Mouse (Mus musculus) erythroblast, adult 5-6 weeks (primary cell): Measurements from ENCODE around the gene Myom1. TPM values are rescaled to one million over a fixed set of nuclear protein-coding genes. Genes with fewer than 3 reads are reported as not detected.

Experiments
- ATAC-seq: replicated peaks from 2 replicates; pipeline ENCODE4 v1.8.0; 2016; ENCODE audit warnings: moderate number of reproducible peaks, mild to moderate bottlenecking, moderate TSS enrichment, inconsistent platforms; ENCODE audit not compliant: poor library complexity, low FRiP score, severe bottlenecking
- total RNA-seq, 2 experiments: library from RNA; stranded (forward) in 1 of 2; stranded (reverse) in 1 of 2; fragments of 150-400 nt in 1 of 2; fragments of 200-764, 138-1000 nt in 1 of 2; gene quantifications; 2 replicates each; pipeline versions ENCODE4 v1.2.3 to v1.2.4; 2015 to 2017; ENCODE audit warnings: low replicate concordance in 2 of 2

The Myom1 gene
- total RNA-seq, 2 experiments from 2014 or later = 0.34 TPM; not detected in 1

DNA sequence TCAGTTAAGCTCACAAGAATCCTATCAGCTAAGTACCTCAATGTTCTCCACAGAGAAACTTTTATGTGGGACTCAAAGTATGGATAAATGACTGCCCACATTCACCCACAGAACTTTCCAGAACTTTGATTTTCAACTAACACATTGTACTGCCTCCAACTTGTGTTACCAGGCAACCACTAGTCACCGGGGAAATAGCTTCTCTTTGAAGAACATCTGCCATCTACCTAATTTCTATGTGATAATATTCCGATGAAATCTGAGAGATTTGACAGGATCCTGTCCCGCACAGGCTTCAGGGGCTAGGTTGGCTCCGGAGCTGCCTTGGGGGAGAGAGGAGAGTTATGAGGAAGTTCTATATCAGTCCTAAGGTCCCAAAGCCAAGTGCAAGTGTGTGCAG lies 44.4 kb downstream of the Myom1 start:
- ATAC-seq = no peak

DNA sequence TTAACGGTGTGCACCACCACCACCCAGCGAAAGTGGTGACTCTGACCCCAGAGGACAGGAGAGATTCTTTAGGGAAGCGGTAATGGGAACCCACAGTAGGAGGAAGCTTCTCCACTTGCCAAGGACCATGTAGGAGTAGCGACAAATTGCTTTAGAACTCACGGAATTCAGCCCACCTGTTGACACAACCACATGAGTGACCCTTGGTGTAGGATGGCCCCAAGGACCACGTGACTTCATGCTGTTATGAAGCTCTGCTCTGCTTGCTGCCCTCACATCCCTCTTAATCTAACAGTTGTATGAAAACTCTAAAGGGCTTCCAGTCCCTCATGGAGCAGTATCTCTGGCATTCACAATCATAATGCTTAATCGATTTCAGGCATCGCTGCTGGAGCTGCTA lies 46.9 kb downstream of the Myom1 start:
- no peak for ATAC-seq

DNA sequence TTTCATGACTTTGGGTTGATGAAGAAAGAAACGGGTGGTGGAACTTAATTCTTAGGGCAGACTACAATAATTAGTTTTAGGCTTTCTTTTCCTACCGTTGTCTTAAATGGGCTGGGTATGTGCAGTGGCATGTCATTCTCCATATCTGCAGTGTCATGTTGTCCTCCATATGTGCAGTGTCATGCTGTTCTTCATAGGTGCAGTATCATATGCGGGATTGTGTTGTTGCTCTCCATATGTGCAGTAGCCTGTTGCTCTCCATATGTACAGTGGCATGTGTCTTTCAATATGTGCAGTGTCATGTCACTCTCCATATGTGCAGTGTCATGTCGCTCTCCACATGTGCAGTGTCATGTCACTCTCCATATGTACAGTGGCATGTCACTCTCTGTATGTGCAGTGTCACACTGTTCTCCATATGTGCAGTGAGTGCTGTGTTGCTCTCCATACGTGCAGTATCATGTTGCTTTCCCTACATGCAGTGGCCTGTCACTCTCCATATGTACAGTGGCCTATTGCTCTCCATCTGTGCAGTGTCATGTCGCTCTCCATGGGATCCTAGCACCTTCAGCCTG lies 50.8 kb downstream of the Myom1 start:
- ATAC-seq = peak; percentile 82

DNA sequence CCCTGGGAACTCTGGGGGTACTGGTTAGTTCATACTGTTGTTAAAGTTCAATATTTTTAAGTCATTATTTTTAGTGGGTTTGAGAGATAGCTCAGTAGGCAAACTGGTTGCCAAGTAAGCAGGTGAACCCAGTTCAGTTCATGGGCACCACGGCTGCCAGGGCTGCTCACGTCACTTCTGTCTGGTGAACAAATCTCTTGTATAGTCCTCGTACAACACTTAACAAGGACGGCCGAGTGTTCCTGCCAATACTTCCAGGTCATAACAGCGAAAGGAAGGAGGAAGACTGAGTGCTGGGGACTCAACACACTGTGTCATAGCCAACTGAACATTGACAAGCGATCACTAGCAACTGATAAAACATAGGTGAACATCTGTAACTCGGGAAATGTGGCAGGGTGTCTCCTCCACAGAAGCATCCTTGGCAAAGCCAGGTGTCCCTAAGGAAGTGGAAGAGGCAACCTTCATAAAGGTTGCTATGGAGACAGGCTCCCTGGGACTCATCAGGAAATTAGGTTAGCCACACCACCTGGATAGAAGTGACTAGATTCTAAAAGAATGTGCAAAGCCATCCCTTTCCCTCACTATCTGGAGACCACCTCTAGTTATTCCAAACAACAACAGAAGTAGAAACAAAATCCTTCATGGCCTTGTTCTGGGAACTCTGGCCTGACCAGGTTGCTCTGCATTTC lies 52.9 kb downstream of the Myom1 start:
- ATAC-seq = no peak

DNA sequence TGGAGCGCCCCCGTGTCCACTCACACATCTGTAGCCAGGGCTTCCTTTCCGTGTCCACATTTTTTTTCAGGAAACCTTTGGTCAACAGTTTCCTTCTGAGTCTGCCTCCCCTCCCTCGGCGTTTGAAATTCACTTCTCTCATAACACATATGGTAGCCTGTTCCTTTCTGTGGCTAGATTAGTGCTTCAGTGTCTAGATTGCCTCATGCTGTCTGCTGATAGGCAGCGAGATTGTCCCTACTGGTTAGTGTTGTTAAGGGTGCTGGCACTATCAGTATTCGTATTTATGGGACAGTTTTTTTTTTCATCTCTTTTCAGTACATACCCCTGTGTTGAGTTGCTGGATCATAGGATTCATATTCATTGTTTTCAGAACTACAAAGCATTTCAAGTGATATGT lies 54.0 kb downstream of the Myom1 start:
- ATAC-seq = no peak

DNA sequence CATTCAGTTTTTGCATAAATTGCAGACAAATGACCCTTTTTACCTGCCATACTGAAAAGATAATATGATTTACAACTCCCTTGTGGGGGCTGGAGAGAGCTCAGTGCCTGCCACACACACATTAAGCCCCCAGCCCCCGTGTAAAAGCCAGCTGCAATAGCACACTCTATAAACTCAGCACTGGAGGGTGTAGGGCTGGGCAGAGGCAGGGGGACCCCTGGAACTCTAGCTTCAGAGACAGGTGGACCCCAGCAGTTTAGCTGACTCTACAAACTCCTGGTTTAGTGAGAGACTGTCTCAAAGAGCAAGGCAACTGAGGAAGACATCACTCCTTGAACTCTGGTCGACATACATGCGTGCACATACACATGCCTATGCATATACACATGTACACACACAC lies 55.3 kb downstream of the Myom1 start:
- ATAC-seq = no peak

DNA sequence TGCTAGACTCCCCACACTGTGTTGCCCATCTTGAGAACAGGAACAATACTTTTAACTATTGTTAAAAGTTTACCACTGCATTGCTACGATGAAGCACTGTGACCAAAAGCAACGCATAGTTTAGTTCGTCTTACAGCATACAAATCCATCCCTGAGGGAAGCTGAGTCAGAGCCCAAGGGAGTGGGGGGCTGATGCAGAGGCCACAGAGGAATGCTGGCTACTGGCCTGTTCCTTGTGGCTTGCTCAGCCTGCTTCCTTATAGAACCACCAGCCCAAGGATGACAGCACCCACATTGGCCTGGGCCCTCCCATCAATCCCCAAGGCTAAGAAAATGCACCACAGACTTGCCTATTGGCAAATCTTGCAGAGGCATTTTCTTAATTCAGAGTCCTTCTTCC lies 56.8 kb downstream of the Myom1 start:
- ATAC-seq = no peak

DNA sequence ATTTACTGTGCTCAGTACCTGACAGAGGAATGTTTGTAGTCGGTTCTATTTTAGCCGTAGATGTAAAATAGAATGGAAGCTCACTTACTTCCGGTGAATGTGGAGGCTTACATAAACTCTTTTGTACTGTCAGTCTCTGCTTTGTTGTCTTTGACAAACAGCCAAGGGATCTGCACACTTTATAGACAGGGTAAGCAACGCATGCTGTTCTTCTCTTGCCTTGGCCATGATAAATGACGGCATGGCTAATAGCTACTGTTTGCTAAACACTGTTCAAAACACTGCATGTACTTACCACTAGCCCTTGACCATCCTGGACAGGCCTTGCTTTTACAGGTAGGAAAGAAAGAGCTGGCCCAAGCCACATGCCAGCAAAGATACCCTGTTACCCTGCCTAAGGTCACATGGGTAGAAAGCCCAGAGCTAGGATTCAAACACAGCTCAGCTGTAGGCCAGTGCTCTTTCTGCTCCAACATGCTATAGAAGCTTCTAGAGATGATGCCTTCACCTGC lies 59.7 kb downstream of the Myom1 start:
- ATAC-seq = no peak

DNA sequence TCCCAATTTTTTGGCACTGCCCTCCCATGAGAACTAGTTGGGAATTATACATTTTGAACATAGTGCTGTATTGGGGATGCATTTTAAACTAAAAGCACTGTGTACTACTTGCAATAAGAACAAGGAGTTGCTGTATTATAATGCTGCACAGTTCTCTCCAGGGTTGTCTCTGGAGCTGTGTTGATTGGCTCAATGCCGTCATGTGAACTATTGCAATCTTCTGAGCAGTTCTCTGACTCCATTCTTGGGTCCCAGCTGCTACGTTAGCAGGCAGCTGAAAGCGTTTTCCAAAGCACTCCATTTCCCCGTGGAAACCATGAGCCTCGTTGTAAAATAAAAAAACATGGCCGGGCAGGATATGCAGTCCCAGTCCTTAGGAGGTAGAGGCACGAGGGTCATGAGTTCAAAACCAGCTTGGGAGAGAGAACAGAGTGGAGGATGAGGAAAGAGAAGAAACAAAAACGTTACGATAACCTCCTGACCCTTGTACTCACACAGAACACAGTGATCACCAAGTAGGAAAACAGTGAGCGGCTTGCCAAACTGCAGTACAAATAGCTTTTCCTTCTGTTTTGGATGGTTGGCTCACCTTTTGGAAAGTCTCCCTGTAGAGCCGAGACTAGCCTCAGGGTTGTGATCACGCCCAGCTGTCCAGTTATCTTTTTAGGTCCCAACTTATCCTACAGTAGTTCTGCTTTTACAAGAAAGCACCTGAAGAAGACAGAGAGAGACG lies 60.6 kb downstream of the Myom1 start:
- no peak for ATAC-seq

DNA sequence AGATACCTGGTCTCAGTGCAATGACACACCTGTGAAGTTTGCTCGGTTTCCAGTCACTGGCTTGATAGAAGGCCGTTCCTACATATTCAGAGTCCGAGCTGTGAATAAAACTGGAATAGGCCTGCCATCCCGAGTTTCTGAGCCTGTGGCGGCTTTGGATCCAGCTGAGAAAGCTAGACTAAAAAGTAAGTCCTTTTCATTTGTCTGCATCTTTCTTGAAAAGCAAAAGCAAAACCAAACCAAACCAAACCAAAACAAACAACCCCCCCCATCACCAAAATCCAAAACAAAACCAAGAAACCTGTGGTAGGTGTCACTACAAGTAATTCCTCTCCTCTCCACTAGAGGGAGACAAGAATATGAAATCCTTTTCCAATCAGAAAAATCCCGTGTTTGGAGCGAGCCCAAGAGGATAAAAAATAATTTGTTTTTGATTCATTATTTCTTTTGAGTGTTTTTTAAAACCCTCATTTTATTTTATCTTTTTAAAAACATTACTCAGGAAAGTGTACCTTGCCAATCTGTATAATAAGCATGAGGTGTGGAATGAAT lies 62.1 kb downstream of the Myom1 start:
- ATAC-seq = 0 out of 2 replicates have a peak, but pooled peaks have one; percentile 51

DNA sequence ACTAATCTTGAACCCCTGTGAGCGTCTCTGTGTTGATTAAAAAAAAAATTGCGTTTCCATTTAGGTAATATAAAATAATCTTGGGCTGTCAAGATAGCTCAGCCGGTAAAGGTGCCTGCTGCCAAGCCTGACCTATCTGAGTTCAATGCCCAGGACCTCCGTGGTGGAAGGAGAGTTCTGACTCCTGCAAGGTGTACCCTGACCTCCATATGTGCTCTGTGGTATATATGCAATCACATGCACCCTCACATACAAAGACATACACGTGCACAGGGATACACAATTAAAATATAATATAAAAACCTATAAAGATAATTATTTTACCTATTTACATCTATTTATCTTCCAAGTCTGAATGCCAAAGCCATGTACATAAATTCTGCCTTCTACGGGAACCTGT lies 62.7 kb downstream of the Myom1 start:
- no peak for ATAC-seq

DNA sequence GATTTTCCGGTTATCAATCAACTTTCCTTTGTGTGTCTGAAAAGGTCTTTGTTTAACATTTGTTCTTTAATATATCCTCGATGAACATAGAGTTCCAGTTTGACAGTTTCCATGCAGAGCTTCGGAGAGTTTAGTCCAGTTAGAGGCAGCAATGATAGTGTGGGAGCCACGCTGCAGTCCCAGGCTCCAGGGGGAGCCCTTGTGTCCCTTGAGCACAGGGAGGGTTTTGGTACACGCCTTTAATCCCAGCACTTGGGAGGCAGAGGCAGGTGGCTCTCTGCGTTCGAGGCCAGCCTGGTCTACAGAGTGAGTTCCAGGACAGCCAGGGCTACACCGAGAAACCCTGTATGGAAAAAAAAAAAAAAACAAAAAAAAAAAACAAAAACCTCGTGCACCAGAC lies 66.7 kb downstream of the Myom1 start:
- no peak for ATAC-seq

DNA sequence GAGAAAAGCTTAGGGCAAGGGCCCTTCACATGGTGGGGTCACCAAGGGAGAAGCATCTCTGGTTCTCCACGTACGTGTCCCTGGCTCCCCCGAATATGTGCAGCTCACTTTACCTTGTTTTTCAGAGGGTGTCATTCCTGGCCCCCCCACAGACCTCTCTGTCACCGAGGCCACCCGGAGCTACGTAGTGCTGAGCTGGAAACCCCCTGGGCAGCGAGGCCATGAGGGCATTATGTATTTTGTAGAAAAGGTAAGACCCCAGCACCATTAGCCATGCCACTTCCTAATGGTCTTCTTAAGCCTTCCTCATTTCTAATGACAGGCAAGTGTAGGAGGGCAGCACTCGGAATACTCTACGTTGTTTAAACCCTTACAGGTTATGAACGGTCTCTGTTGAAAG lies 69.5 kb downstream of the Myom1 start:
- ATAC-seq = no peak

DNA sequence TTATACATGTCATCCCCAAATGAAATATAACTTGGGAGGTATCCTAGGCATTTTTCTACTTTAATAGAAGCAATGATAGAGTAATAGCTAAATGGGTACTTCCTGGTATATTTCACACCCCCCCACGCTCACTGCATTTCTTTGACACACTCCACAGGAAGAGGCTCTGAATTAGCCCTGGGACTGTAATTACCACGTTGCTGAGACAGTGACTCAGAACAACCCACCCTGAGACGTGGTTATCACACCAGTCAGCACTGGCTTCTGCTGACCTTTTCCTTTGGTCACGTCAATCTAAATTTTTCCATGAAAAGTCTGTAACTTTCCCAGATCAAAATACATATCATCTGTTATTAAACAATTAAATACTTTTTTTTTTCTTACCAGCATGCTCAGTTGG lies 72.0 kb downstream of the Myom1 start:
- ATAC-seq = no peak

DNA sequence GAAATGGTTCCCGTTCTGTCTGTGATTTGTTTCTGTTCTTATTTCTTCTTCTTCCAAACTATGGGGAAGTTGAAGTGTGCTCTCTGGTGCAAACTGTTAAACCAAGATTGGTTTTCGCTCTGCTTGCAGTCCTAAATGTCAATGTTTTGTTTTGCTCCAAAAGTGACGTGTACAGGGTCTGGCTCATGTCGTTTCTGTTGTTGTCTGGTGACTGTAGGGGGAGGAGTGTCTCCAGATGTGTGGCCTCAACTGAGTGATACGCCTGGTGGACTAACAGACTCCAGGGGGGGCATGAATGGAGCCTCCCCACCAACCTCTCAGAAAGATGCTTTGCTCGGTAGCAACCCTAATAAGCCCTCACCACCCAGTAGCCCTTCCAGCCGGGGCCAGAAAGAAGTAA lies 79.6 kb downstream of the Myom1 start:
- no peak for ATAC-seq

DNA sequence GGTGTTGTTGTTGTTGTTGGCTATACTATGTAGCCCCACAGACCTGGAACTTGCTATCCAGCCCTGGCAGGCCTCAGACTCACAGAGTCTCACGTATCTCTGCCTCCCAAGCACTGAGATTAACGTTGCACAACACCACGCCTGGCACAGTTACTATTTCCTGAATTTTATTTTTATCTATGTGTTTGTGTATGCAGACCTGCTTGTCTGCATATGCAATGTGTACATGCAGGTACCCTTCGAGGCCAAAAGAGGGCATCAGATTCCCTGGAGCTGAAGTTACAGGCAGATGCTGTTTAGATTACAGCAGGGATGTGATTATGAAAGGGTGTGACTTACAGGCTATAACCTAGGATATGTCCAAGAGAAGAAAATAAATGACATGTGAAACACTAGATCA lies 84.5 kb downstream of the Myom1 start:
- ATAC-seq = 0 out of 2 replicates have a peak, but pooled peaks have one; percentile 9

DNA sequence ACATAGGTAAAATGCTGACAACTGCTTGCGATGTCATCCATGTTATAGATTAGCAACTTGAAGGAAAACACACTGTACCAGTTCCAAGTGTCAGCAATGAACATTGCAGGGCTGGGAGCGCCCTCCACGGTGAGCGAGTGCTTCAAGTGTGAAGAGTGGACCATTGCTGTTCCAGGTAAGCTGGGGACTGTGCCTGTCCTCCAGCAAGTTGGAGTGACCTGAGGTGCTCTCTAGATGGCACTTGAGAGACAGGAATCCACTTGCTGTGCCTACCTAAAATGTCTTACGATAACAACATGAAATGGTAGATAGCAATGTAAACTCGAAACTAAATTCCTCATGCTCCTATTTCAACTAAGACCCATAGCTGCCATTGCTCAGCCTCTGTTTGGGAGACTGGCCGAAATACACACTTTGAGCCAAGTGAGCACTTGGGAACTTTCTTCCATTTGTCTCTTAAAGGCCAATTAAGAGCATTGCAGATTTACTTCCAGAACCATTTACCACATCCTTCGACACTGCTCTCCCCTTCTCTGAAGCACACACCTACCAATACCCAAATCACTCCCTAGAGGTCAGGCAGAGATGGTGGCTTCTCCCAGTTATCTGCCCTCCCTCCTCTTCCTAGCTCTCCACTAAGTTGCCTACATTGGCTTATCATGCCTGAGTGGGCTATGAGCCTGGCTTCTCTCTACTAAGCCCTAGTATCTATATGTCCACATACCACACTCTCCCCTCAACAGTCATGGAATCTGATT lies 85.1 kb downstream of the Myom1 start:
- ATAC-seq = peak; percentile 20; the same call in 1 of the 2 replicates

DNA sequence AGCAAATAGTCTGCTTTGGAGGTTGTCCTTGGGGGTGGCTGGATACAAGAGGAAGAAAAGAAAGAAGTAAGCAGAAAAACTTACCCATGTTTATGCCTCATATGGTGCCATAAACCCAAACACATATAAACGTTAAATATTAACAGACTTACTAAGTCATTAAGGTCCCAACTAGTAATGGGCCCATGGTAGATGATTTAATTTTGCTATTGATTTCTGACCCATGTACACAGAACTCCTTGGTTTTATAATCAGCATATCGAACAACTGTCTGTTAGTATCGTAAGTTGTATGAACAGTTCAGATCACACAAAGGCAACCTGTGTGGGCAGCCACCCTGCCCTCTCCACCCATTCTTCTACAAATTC lies 85.7 kb downstream of the Myom1 start:
- ATAC-seq = no peak

DNA sequence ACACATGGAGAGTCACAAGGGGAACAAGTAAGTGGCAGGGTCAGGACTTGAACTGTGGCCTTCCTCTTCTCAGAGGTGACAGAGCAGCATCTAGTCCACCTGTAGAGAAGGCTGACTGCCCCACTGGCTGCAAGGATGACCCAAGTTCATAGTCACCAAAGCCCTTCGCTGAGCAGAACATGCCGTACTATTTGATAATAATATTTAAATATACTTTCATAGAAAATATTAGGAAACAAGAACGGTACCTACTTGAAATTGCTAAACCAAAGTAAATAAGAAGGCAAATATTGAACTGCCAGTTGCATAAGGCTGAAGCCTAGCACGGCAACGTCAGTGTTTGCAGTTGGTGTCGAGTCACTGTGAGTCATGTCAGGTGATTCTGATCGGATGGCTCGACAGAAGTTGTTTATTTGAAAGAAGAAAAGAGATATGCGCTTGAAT lies 86.6 kb downstream of the Myom1 start:
- ATAC-seq = peak; percentile 54
